37 mouse cellular contexts compared by ENCODE assay signal in the genomic region with DNA sequence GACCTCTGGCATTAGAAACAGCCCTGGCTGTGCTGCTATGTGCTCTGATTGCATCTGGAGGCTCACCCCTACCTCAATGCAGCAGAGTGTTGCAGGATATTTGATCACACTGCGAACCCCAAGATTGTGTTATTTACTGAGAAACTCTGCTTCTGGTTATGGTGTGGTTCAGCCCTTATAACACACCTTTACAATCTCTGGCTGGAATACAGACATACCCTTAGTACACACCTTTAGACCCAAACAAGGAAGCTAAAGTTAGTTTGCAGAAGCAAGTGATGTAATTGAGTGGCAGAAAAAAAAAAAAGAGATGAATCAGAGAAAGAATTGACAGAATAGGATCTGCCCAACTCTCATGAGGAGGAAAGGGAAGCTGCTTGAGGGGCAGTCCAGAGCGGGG. TPM values are rescaled to one million over a fixed set of nuclear protein-coding genes. Genes with fewer than 3 reads are reported as not detected.
"Had no signal": no experiment of that assay in that cellular context is flagged by ENCODE, and none has a peak within 500 bp of the region (broad histone marks: within the 10 kb centered on the region; RNA-seq: fewer than 3 reads in every experiment).

No protein-coding gene starts in this region.

- H3K9ac ChIP-seq: limb, embryonic 12.5 days; limb, embryonic 13.5 days; limb, embryonic 15.5 days; liver, embryonic 12.5 days; liver, embryonic 13.5 days; liver, embryonic 14.5 days; liver, embryonic 15.5 days; liver, postnatal 0 days; lung, embryonic 14.5 days; lung, embryonic 15.5 days; midbrain, embryonic 12.5 days; midbrain, embryonic 13.5 days; midbrain, embryonic 15.5 days had no signal

- H3K4me2 ChIP-seq: limb, embryonic 12.5 days; limb, embryonic 13.5 days; limb, embryonic 15.5 days; liver, embryonic 11.5 days; liver, embryonic 12.5 days; liver, embryonic 13.5 days; liver, embryonic 15.5 days; lung, embryonic 14.5 days; lung, embryonic 15.5 days; midbrain, embryonic 11.5 days; midbrain, embryonic 12.5 days; midbrain, embryonic 13.5 days; midbrain, embryonic 15.5 days had no signal

- H3K4me3 ChIP-seq: limb, embryonic 10.5 days; limb, embryonic 12.5 days; limb, embryonic 13.5 days; limb, embryonic 15.5 days; liver, embryonic 12.5 days; liver, embryonic 13.5 days; liver, embryonic 15.5 days; lung, embryonic 15.5 days; megakaryocyte, embryonic 14.5 days; midbrain, embryonic 10.5 days; midbrain, embryonic 12.5 days; midbrain, embryonic 13.5 days; midbrain, embryonic 15.5 days; myocyte had no signal

- ATAC-seq: liver, embryonic 12.5 days; liver, postnatal 0 days; lung, postnatal 0 days; midbrain, embryonic 13.5 days; midbrain, embryonic 15.5 days; midbrain, embryonic 16.5 days had no signal

- H3K9me3 ChIP-seq: limb, embryonic 10.5 days; limb, embryonic 12.5 days; limb, embryonic 13.5 days; limb, embryonic 15.5 days; liver, embryonic 12.5 days; liver, embryonic 13.5 days; liver, embryonic 15.5 days; lung, embryonic 15.5 days; megakaryocyte, embryonic 14.5 days; midbrain, embryonic 10.5 days; midbrain, embryonic 12.5 days; midbrain, embryonic 13.5 days; midbrain, embryonic 15.5 days had no signal

- H3K36me3 ChIP-seq: limb, embryonic 10.5 days; limb, embryonic 12.5 days; limb, embryonic 13.5 days; limb, embryonic 15.5 days; liver, embryonic 12.5 days; liver, embryonic 13.5 days; liver, embryonic 15.5 days; lung, embryonic 15.5 days; midbrain, embryonic 10.5 days; midbrain, embryonic 12.5 days had no signal

- H3K27ac ChIP-seq: limb, embryonic 10.5 days; limb, embryonic 12.5 days; limb, embryonic 13.5 days; limb, embryonic 15.5 days; liver, embryonic 12.5 days; liver, embryonic 13.5 days; liver, embryonic 14.5 days; liver, embryonic 15.5 days; lung, embryonic 15.5 days; macrophage; midbrain, embryonic 10.5 days; midbrain, embryonic 12.5 days; midbrain, embryonic 13.5 days; midbrain, embryonic 15.5 days had no signal

- H3K4me1 ChIP-seq: limb, embryonic 10.5 days; limb, embryonic 12.5 days; limb, embryonic 13.5 days; limb, embryonic 15.5 days; liver, embryonic 12.5 days; liver, embryonic 15.5 days; lung, embryonic 15.5 days; midbrain, embryonic 12.5 days; midbrain, embryonic 13.5 days; midbrain, embryonic 15.5 days had no signal

- DNase-seq: left cerebral cortex, postnatal 4 days; liver; liver, embryonic 13.5 days; liver, postnatal 0 days; lung, adult 18-20 months; lung, adult 2 months; lung, embryonic 14.5 days; lung, postnatal 10 days; lung, postnatal 14 days; lung, postnatal 36 days; lung, postnatal 4 days; midbrain, embryonic 14.5 days had no signal

- H3K27me3 ChIP-seq: limb, embryonic 12.5 days; limb, embryonic 13.5 days; limb, embryonic 15.5 days; lung, embryonic 15.5 days; midbrain, embryonic 12.5 days; midbrain, embryonic 13.5 days; midbrain, embryonic 15.5 days had no signal

RNA-seq across cellular contexts. Expression of a gene that starts 33.2 kb away (rescaled TPM):
- total RNA-seq: liver, adult 2 months; megakaryocyte progenitor cell, adult 5-6 weeks; megakaryocyte, adult 5-6 weeks; megakaryocyte-erythroid progenitor cell, adult 5-6 weeks; monocyte, adult 5-6 weeks had no signal
- polyA plus RNA-seq: limb, embryonic 10.5 days; limb, embryonic 11.5 days; liver, adult 2 months; liver, postnatal 0 days; macrophage; myocyte had no signal
